Mouse (Mus musculus): ENCODE measurements around the gene Mtrex. TPM values are rescaled to one million over a fixed set of nuclear protein-coding genes. Genes with fewer than 3 reads are reported as not detected.

The Mtrex gene
- total RNA-seq, 2 experiments from 2014 or later, result 46.3 to 49.2 TPM

- H3K4me3 ChIP-seq, result no peak overlapping the region; the same call in 1 of the 2 replicates
- no peak overlapping the region for H3K27ac ChIP-seq
- TF ChIP-seq CTCF (conservative IDR thresholded peaks at IDR 0.05), result no peak
- DNase-seq (ENCODE audit: low spot score in 2 of 2), result no peak
These were observed 1.9 kb downstream of the Mtrex start for GRCm38 (mm10) chr13:112925266-112925665.

- Histone ChIP-seq H3K4me3 (no peak overlapping the region), H3K27ac (no peak overlapping the region)
- TF ChIP-seq CTCF (conservative IDR thresholded peaks at IDR 0.05), result no peak
- no peak for DNase-seq (ENCODE audit: low spot score in 2 of 2)
These were observed 6.3 kb downstream of the Mtrex start for GRCm38 (mm10) chr13:112920906-112921305.

DNA sequence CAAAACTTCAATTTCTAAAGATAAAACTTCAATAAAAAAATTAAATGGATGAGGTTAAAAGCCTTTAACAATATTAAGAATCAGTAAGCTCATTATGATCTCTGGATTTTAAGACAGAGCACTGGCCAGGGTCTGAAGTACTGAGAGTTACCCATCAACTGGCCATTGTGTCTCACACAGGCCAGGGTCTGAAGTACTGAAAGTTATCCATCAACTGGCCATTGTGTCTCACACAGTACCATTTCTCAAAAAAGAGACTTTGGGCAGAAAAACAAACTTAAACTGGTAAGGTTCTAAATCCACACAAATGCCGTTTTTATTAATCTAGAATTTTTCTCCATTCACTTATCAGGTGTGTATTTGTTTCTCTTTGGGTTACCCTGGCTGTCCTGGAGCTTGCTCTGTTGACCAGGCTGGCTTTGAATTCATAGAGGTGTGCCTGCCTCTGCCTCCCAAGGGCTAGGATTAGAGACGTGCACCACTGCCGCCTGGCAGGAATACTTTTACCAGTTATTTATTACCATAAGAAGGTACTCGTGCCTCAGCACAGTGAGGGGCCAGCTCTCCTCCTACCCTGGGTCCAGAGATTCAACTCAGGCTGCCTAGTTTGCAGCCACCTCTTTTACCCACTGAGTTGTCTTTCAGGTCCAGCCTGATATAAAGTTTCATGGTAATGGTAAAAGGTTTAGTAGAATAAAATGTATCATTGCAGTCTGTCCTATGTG, 7.9 kb downstream of the Mtrex start:
- no peak for TF ChIP-seq CTCF (conservative IDR thresholded peaks at IDR 0.05)
- no peak for DNase-seq (ENCODE audit: low spot score in 2 of 2)
- no peak overlapping the region for H3K4me3 ChIP-seq
- H3K27ac ChIP-seq, result no peak overlapping the region

DNA sequence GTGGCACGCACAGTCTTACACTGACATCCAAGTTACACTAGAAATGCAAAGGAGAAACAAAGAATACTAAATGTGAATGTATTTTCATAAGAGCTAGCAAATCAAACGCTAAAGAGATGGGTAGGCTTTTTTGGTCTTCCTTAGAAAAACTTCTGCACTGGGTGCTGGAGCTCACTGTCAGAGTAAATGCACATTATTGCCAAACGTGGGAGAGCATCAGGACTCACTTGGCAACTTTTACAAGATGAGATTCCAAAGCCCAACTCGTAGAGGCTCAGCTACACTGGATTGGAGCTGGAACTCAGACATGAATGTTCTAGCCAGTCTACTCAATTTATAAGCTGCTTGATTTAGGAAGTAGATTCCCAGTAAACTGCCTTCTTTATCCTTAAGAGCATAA, 16.8 kb downstream of the Mtrex start:
- peak in 1 of 2 experiments; percentile 5 for DNase-seq (ENCODE audit: low spot score in 2 of 2)

DNA sequence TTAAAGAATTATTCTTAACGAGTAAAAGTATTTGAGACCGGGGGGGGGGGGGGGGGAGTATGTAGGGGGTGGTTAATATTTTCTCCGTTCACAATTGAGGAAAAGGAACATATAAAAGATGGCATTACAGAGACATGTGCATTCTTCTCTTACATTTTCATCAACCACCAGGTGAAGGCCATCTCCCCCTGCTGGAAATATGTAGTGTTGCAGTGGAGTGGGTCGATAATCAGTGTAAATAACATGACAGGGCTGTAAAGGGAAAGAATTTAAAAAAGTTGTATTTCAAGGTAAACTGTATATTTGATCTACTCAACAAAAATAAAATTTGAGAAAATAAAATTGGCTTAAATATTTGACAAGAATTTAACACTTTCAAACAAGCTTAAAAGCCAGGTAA, 17.5 kb downstream of the Mtrex start:
- peak; percentile 16 to 46 for DNase-seq (ENCODE audit: low spot score in 2 of 2)
- no peak overlapping the region for H3K4me3 ChIP-seq
- no peak overlapping the region for H3K27ac ChIP-seq
- TF ChIP-seq CTCF (conservative IDR thresholded peaks at IDR 0.05), result peak; percentile 83

More for the DNA sequence above, 16.8 kb downstream of the Mtrex start:
- no peak overlapping the region for H3K4me3 ChIP-seq
- TF ChIP-seq CTCF (conservative IDR thresholded peaks at IDR 0.05), result no peak
- 0 out of 2 replicates have a peak overlapping the region, but pooled peaks have one; percentile 15 for H3K27ac ChIP-seq

GRCm38 (mm10) chr13:112902176-112902575, 25.0 kb downstream of the Mtrex start:
- no peak overlapping the region for H3K4me3 ChIP-seq
- 0 out of 2 replicates have a peak, but pooled peaks have one; percentile 9 for TF ChIP-seq CTCF (conservative IDR thresholded peaks at IDR 0.05)
- H3K27ac ChIP-seq, result no peak overlapping the region
- DNase-seq (ENCODE audit: low spot score in 2 of 2), result no peak

DNA sequence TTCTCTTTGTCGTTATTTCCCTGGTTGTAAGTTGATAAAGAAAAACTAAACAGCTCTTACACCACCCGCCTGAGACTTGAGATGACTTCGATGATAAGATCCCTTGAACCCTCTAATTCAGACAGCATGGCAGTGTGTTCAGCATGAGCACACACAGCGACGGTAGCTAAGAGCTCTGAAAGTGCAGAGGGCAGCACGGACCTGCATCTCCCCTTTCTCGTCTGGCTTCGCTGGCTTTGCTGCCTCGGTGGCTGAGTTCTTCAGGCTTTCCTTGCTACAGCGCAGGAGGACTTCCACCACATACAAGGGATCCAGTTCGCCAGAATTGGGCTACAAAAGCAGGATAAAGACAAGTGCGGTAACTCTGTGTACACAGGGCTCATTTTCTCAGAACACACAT, 40.0 kb downstream of the Mtrex start:
- no peak for DNase-seq (ENCODE audit: low spot score in 2 of 2)
- H3K27ac ChIP-seq, result no peak overlapping the region
- TF ChIP-seq CTCF (conservative IDR thresholded peaks at IDR 0.05), result no peak
- H3K4me3 ChIP-seq, result no peak overlapping the region

DNA sequence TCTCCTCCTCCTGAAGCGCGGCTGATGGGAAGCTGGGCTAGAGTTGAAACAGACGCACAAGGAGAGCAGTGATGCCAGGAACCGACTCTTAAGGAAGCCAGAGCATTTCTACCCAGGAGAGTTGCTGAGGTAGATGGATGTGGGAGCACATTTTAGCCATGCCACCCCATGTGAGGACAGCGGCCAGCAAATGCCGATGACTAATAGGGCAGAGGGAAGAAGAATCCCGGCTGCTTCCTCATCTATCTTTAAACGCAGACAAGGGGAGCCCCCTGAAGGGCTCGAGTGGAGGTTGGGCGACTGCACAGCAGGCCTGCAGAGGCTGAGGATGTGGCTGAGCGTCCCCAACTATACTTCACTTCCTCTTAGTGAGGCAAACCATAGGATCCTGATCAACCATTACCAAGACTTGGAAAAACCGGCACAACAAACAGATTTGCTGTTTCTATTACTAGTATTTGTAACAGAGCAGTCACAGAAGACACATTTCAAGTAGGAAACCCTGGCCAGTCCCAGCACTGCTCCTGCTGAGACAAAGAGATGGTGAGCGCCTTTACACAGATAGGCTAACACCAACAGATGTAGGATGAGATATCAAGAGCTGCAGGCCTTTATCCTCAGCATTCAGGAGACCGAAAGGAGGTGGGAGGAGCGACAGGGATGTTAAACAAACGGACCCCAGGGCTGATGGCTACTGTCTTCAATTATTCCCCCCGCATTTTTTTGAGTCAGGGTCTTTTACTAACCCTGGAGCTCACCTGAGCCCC, 55.5 kb downstream of the Mtrex start:
- no peak for TF ChIP-seq CTCF (conservative IDR thresholded peaks at IDR 0.05)
- Histone ChIP-seq H3K4me3 (no peak overlapping the region), H3K27ac (no peak overlapping the region)
- no peak for DNase-seq (ENCODE audit: low spot score in 2 of 2)

GRCm38 (mm10) chr13:112870039-112870690, 57.0 kb downstream of the Mtrex start:
- no peak for DNase-seq (ENCODE audit: low spot score in 2 of 2)
- H3K27ac ChIP-seq, result no peak overlapping the region
- no peak for TF ChIP-seq CTCF (conservative IDR thresholded peaks at IDR 0.05)
- no peak overlapping the region for H3K4me3 ChIP-seq

- no peak for TF ChIP-seq CTCF (conservative IDR thresholded peaks at IDR 0.05)
- Histone ChIP-seq H3K4me3 (no peak overlapping the region), H3K27ac (no peak overlapping the region)
- no peak for DNase-seq (ENCODE audit: low spot score in 2 of 2)
These were observed 59.8 kb downstream of the Mtrex start for GRCm38 (mm10) chr13:112867381-112867780.

GRCm38 (mm10) chr13:112866782-112867181, 60.4 kb downstream of the Mtrex start:
- H3K27ac ChIP-seq, result no peak overlapping the region
- no peak for DNase-seq (ENCODE audit: low spot score in 2 of 2)
- no peak for TF ChIP-seq CTCF (conservative IDR thresholded peaks at IDR 0.05)
- no peak overlapping the region for H3K4me3 ChIP-seq

- TF ChIP-seq CTCF (conservative IDR thresholded peaks at IDR 0.05), result no peak
- no peak for DNase-seq (ENCODE audit: low spot score in 2 of 2)
- no peak overlapping the region for H3K4me3 ChIP-seq
- no peak overlapping the region for H3K27ac ChIP-seq
These were observed 64.1 kb downstream of the Mtrex start for GRCm38 (mm10) chr13:112862978-112863677.

DNA sequence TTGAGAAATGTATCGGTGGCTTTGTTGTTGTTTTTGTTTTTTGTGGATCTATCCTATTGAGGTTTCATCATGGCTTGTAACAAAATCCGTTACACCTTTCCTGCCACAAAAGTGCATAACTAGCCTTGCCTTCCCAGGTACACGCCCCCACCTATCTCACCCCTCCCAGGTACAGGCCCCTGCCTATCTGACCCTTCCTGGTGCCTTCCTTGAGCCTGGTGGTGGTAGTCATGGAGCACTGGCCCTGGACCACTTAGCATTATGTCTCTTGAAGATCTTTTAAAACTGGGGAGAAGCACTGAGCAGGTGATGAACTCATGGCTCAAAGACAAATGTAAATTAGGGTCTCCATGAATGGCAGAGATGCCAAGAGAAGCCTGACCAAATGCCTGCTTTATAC, 64.9 kb downstream of the Mtrex start:
- no peak for DNase-seq (ENCODE audit: low spot score in 2 of 2)
- TF ChIP-seq CTCF (conservative IDR thresholded peaks at IDR 0.05), result no peak
- Histone ChIP-seq H3K4me3 (no peak overlapping the region), H3K27ac (no peak overlapping the region)

Measured in layer of hippocampus, adult 2 months (tissue).